Mouse (Mus musculus) fibroblast of lung, adult 2 months (primary cell): ENCODE data around the gene Pbld2.
"Not testable (repeated sequence)": the region's sequence is repeated elsewhere in the genome, so short reads cannot be mapped to it uniquely, and the experiment has no call there.

Experiments used
- DNase-seq: peaks from one replicate; pipeline ENCODE4 v3.0.0-alpha.2; 2011; ENCODE audit warnings: low read depth

Pbld2 gene

GRCm38 (mm10) chr10:63025491-63026011 is 1.4 kb downstream of the Pbld2 start:
- DNase-seq, result no peak

- DNase-seq, result no peak
Measured at GRCm38 (mm10) chr10:63026156-63026794, 2.2 kb downstream of the Pbld2 start.

GRCm38 (mm10) chr10:63026795-63027160 is 2.7 kb downstream of the Pbld2 start:
- DNase-seq, result no peak

DNA sequence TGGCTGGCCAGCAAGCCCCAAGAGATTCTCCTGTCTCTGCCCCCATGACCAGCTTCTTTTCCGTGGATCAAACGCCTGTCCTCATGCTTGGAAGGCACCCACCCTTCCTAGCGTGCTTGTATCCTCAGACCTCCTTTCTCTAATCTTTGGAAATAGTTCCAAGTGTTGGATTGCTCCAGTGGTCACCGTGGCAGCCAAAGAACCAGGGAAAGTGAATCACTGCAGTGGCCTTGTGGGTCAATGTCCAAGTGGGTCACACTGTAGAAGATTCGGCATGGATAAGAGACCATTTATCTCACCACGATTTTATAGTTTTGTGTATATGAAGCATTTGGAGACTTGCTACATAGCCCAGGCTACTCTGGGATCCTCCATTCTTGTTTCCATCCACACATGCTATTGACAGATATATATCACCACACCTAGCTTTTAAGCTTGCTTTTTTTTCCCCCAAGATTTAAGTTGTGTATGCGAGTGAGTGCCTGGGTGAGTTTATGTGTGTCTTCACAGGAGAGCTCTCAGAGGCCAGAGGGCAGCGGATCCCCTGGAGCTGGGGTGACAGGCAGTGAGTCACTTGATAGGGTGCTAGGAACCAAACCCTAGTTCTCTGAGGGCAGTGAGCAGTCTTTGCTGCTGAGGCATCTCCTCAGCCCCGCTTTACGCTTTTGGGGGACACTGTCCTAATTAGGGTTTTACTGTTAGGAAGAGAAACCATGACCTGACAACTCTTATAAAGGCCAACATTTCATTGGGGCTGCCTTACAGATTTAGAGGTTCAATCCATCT is 3.5 kb downstream of the Pbld2 start:
- no peak for DNase-seq

- DNase-seq, result no peak
Measured at GRCm38 (mm10) chr10:63028396-63028795, 4.3 kb downstream of the Pbld2 start.

- DNase-seq, result no peak
Measured at GRCm38 (mm10) chr10:63032267-63032666, 8.2 kb downstream of the Pbld2 start.

DNA sequence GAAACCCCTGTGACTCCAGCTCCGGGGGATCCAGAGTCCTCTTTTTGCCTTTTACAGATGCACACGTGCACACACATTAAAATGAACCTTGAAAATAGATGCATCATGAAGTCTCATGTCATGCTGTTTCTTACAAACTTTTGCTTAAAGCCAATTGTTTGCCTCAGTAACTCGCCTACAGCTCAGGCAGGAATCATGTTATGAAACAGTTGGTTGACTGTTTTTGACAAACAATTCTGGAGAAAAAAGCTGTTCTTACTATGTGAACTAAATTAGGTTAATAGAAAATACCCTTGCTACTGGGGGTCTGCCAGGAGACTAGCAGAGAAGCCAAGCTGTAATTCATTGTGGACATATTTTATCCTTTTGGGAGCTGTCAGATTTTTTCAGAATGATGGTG is 8.8 kb downstream of the Pbld2 start:
- DNase-seq, result no peak

DNA sequence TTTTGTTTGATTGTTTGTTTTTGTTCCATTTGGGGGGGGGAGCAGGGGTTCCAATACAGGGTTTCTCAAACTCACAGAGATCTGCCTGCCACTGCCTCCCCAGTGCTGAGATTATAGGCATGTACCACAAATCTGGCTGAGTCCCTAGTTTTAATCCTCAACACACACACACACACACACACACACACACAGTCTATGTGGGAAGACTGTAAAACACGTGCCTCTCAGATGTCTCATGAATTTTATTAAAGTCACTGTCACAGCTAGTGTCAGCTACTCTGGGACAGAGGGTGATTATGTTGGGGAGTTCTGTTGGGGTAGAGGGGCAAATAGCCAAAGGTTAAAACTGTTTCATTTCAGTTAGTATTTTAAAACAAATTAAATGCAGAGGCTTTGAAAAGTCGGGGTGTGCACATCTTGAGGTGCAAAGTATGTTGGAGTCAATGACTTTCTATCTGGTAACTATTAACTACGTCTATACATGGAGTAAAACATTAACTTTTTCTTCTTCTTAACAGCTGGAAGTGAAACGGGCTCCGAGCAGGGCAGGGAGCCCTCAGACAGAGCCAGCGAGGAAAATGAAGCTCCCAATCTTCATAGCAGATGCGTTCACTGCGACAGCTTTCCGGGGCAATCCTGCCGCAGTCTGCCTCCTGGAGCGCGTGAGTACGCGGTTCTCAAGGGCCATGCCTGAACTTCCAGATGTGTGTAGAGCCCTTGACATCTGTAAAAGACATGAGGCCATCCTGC is 14.6 kb downstream of the Pbld2 start:
- no peak for DNase-seq

DNA sequence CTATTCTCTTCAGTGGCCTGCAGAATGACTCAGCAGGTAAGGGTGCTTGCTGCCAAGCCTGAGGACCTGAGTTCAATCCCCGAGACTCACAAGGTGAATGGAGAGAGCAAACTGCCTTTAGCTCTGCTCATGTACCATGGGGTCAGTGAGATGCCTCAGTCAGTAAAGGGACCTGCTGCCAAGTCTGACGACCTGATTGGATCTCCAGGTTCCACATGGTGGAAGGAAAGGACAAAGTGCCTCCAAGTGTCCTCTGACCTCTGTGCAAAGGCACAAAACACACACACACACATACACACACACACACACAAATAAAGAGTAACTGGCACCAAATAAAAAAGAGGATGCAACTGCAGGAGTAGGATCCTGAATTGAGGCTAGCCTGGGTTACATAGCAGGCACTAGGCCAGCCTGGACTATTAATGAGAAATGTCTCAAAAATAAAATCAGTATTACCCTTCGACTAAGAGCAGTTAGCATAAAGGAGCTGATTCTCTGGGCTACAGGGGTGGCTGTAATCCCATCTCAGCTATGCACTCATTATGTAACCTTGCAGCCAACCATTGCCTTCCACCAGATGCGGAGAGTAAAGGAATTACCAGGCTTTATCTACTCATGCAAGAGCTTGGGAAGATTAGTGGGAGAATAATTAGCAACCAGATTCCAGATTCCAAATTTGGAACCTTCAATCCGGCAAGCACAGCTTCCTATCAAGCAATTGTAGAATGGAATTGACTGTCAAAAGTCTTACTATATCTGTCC is 15.9 kb downstream of the Pbld2 start:
- no peak for DNase-seq

GRCm38 (mm10) chr10:63043154-63043553 is 19.0 kb downstream of the Pbld2 start:
- no peak for DNase-seq

GRCm38 (mm10) chr10:63047751-63048150 is 23.6 kb downstream of the Pbld2 start:
- no peak for DNase-seq

- no peak for DNase-seq
Measured at GRCm38 (mm10) chr10:63049106-63049505, 25.0 kb downstream of the Pbld2 start.

GRCm38 (mm10) chr10:63051267-63051666 is 27.2 kb downstream of the Pbld2 start:
- no peak for DNase-seq

GRCm38 (mm10) chr10:63052011-63052410 is 27.9 kb downstream of the Pbld2 start:
- no peak for DNase-seq

GRCm38 (mm10) chr10:63053007-63053406 is 28.9 kb downstream of the Pbld2 start:
- no peak for DNase-seq

GRCm38 (mm10) chr10:63054071-63054470 is 30.0 kb downstream of the Pbld2 start:
- not testable (repeated sequence) for DNase-seq

- DNase-seq, result no peak
Measured at GRCm38 (mm10) chr10:63054586-63054985, 30.5 kb downstream of the Pbld2 start.

DNA sequence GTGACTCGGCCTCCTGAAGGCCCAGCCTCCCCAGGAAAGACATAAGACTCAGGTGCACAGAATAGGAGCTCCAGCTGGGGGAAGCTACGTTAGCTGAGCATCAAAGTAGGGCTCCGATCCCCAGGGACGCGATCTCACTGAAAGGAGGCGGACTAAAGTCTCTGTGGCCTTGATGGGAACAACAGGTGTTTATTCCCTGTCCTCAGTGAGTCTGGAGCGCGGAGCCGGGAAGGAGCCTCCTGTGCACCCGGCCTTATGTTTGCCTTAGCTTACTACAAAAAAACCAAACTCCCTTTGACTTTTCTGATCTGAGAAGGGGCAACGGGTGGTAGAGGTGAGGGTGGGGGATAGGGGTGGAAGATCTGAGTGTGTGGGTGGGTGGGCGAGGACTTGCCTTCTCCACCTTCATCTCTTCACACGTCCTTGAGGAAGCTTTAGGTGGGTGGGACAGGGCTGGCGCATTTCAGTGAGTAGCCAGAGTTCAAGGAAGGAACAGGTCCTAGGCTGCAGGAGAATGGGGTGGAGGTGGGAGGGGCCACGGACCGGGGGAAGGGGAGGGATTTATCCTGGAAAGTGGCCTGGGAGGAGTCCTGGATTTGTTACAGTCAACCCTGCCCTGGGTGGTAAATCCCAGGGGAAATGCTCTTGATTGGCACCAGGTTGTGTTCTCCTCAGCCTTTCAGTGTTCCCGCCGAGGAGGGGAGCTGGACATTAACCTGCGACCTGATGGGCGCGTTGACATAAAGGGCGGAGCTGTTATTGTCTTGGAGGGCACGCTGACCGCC is 33.0 kb downstream of the Pbld2 start:
- no peak for DNase-seq

GRCm38 (mm10) chr10:63059862-63060261 is 35.7 kb downstream of the Pbld2 start, which contains the start of gene Pbld1:
Gene Pbld1, plus strand, starts transcription at chr10:63060162.
- DNase-seq, result peak; percentile 8

DNA sequence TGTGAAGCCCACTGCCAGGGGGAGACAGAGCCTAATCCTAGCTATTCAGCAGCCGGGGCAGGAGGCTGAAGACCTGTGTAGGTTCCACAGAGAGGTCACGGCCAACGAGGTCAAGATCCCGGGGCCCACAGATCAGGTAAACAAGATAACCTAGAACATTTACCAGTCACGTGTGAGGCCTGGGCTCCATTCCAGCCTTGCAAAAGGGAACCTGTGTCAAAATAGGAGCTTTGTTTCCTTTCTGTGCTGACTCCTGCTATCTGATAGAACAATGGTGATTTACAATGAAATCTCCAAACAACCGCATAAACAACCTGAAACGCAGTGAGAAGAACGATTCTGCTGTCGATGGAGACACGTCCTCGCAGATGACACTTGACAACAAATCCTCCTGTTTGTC is 36.3 kb downstream of the Pbld2 start:
- no peak for DNase-seq

DNA sequence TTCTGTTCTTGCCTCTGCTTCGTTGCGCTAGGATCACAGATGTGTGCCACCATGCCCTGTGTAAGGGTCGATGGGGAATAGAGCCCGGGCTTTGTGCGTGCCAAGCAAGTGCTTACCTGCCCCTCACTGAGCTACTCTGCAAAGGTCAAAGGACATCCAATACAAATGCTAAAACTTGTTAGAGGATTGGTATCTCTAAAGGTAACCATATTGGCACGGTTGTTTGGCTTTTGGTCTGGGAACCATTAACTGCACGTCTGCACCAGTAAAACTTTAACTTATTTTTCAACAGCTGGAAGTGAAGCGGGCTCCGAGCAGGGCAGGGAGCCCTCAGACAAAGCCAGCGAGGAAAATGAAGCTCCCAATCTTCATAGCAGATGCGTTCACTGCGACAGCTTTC is 37.2 kb downstream of the Pbld2 start:
- no peak for DNase-seq
